Mouse (Mus musculus) neural tube, embryonic 11.5 days (tissue): ENCODE measurements around the gene Camta1. TPM values are rescaled to one million over a fixed set of nuclear protein-coding genes. Genes with fewer than 3 reads are reported as not detected.

Experiments
- ATAC-seq: fragments of 200-750 bp; cut with Nextera tagmentation; 2 replicates; pipeline ENCODE4 v1.8.0; 2017; ENCODE audit warnings: moderate number of reproducible peaks, mild to moderate bottlenecking, moderate TSS enrichment, moderate library complexity; ENCODE audit not compliant: insufficient read depth, low FRiP score, low TSS enrichment
- DNase-seq: peaks from one replicate; pipeline ENCODE4 v3.0.0-alpha.2; 2015; ENCODE audit warnings: low spot score
- H3K27ac ChIP-seq: fragments of 300-500 bp; sonication (generic); 2 replicates; pipeline ENCODE4 v1.5.1; 2014; ENCODE audit warnings: low read depth, mild to moderate bottlenecking, low read length
- H3K27me3 ChIP-seq: fragments of 300-500 bp; sonication (generic); 2 replicates; pipeline ENCODE4 v1.6.1; 2014; ENCODE audit warnings: mild to moderate bottlenecking, low read length, mixed read lengths; ENCODE audit not compliant: control insufficient read depth, insufficient read depth
- H3K36me3 ChIP-seq: fragments of 300-500 bp; sonication (generic); 2 replicates; pipeline ENCODE4 v1.6.1; 2014; ENCODE audit warnings: mild to moderate bottlenecking, low read length, moderate library complexity, mixed read lengths; ENCODE audit not compliant: control insufficient read depth, insufficient read depth
- H3K4me1 ChIP-seq: fragments of 300-500 bp; sonication (generic); 2 replicates; pipeline ENCODE4 v1.6.1; 2014; ENCODE audit warnings: low read length, mixed read lengths; ENCODE audit not compliant: control insufficient read depth, insufficient read depth
- H3K4me2 ChIP-seq: fragments of 300-500 bp; sonication (generic); 2 replicates; pipeline ENCODE4 v1.6.1; 2014; ENCODE audit warnings: low read depth, mild to moderate bottlenecking, moderate library complexity
- H3K4me3 ChIP-seq: fragments of 300-500 bp; sonication (generic); 2 replicates; pipeline ENCODE4 v1.5.1; 2014; ENCODE audit warnings: low read depth, low read length
- H3K9ac ChIP-seq: fragments of 300-500 bp; sonication (generic); 2 replicates; pipeline ENCODE4 v1.6.1; 2014; ENCODE audit warnings: mild to moderate bottlenecking, low read length
- H3K9me3 ChIP-seq: fragments of 300-500 bp; sonication (generic); 2 replicates; pipeline ENCODE4 v1.6.1; 2016; ENCODE audit warnings: low read length; ENCODE audit not compliant: control insufficient read depth
- WGBS: fragments of 180-500 bp; shearing (Covaris S2); extraction: QIAGEN DNeasy Blood & Tissue Kit; methylation state at CpG from one replicate; pipeline ENCODE4 v1.1.7; 2014; 5-methylcytosine and 5-hydroxymethylcytosine counted together
- polyA plus RNA-seq: library from polyadenylated mRNA; unstranded; fragments of >200 nt; fragmentation: Nextera tagmentation; extraction: Ambion mirVana; gene quantifications from 2 replicates; pipeline ENCODE4 v1.2.1, GENCODE M21; 2014

The Camta1 gene
- polyA plus RNA-seq, 1 experiment from 2014 or later, result 131 TPM

- Histone ChIP-seq H3K4me2 (no peak overlapping the region), H3K36me3 (no peaks in the 10 kb centered on the region), H3K9me3 (no peaks in the 10 kb centered on the region), H3K4me1 (no peaks in the 10 kb centered on the region; the same call in 1 of the 2 replicates), H3K4me3 (no peak overlapping the region), H3K27me3 (no peaks in the 10 kb centered on the region), H3K9ac (no peak overlapping the region), H3K27ac (no peak overlapping the region)
- 45% methylated on average over 5 of the region's 5 CpGs for WGBS
- no peak for ATAC-seq
- DNase-seq, result no peak
These were observed 317.5 kb downstream of the Camta1 start for GRCm38 (mm10) chr4:151544191-151544590.

- no peak overlapping the region for H3K4me2 ChIP-seq
- H3K27ac ChIP-seq, result no peak overlapping the region
- H3K36me3 ChIP-seq, result no peaks in the 10 kb centered on the region
- ATAC-seq, result no peak
- H3K9me3 ChIP-seq, result no peaks in the 10 kb centered on the region
- no peak overlapping the region for H3K4me3 ChIP-seq
- H3K4me1 ChIP-seq, result peaks cover 5% of the 10 kb centered on the region; the same call in 1 of the 2 replicates
- 45% methylated on average over 6 of the region's 6 CpGs for WGBS
- H3K9ac ChIP-seq, result no peak overlapping the region
- H3K27me3 ChIP-seq, result no peaks in the 10 kb centered on the region
- DNase-seq, result peak; percentile 41
These were observed 321.1 kb downstream of the Camta1 start for GRCm38 (mm10) chr4:151540546-151540945.

- no peak overlapping the region for H3K9ac ChIP-seq
- no peak overlapping the region for H3K4me2 ChIP-seq
- 72% methylated on average over 5 of the region's 5 CpGs for WGBS
- no peaks in the 10 kb centered on the region for H3K27me3 ChIP-seq
- H3K4me1 ChIP-seq, result peaks cover 5% of the 10 kb centered on the region; the same call in 1 of the 2 replicates
- ATAC-seq, result no peak
- no peak for DNase-seq
- no peaks in the 10 kb centered on the region for H3K36me3 ChIP-seq
- H3K27ac ChIP-seq, result no peak overlapping the region
- H3K4me3 ChIP-seq, result no peak overlapping the region
- H3K9me3 ChIP-seq, result no peaks in the 10 kb centered on the region
These were observed 321.8 kb downstream of the Camta1 start for GRCm38 (mm10) chr4:151539881-151540280.

GRCm38 (mm10) chr4:151539167-151539525, 322.5 kb downstream of the Camta1 start:
- ATAC-seq, result no peak

GRCm38 (mm10) chr4:151538446-151539166, 323.1 kb downstream of the Camta1 start:
- no peak overlapping the region for H3K9ac ChIP-seq
- H3K4me2 ChIP-seq, result no peak overlapping the region
- no peaks in the 10 kb centered on the region for H3K36me3 ChIP-seq
- H3K4me1 ChIP-seq, result peaks cover 5% of the 10 kb centered on the region; the same call in 1 of the 2 replicates
- no peaks in the 10 kb centered on the region for H3K9me3 ChIP-seq
- no peak overlapping the region for H3K4me3 ChIP-seq
- no peaks in the 10 kb centered on the region for H3K27me3 ChIP-seq
- H3K27ac ChIP-seq, result no peak overlapping the region
- DNase-seq (no peak), ATAC-seq (no peak)
- WGBS, result 64% methylated on average over 18 of the region's 18 CpGs

More at GRCm38 (mm10) chr4:151539167-151539525, 322.5 kb downstream of the Camta1 start:
- H3K9ac ChIP-seq, result no peak overlapping the region
- 56% methylated on average over 10 of the region's 10 CpGs for WGBS
- no peaks in the 10 kb centered on the region for H3K27me3 ChIP-seq
- H3K4me3 ChIP-seq, result no peak overlapping the region
- no peak overlapping the region for H3K27ac ChIP-seq
- H3K4me2 ChIP-seq, result no peak overlapping the region
- DNase-seq, result no peak
- H3K36me3 ChIP-seq, result no peaks in the 10 kb centered on the region
- H3K9me3 ChIP-seq, result no peaks in the 10 kb centered on the region
- peaks cover 5% of the 10 kb centered on the region; the same call in 1 of the 2 replicates for H3K4me1 ChIP-seq

- peaks cover 5% of the 10 kb centered on the region; the same call in 1 of the 2 replicates for H3K4me1 ChIP-seq
- ATAC-seq (no peak), DNase-seq (no peak)
- H3K9me3 ChIP-seq, result no peaks in the 10 kb centered on the region
- H3K9ac ChIP-seq, result no peak overlapping the region
- no peak overlapping the region for H3K4me3 ChIP-seq
- no peaks in the 10 kb centered on the region for H3K36me3 ChIP-seq
- no peaks in the 10 kb centered on the region for H3K27me3 ChIP-seq
- H3K27ac ChIP-seq, result no peak overlapping the region
- 61% methylated on average over 9 of the region's 9 CpGs for WGBS
- H3K4me2 ChIP-seq, result no peak overlapping the region
These were observed 325.7 kb downstream of the Camta1 start for GRCm38 (mm10) chr4:151535916-151536450.

- H3K27ac ChIP-seq, result no peak overlapping the region
- WGBS, result 66% methylated on average over 10 of the region's 10 CpGs
- no peaks in the 10 kb centered on the region for H3K27me3 ChIP-seq
- H3K9me3 ChIP-seq, result no peaks in the 10 kb centered on the region
- ATAC-seq, result no peak
- H3K4me2 ChIP-seq, result no peak overlapping the region
- no peak overlapping the region for H3K4me3 ChIP-seq
- H3K36me3 ChIP-seq, result no peaks in the 10 kb centered on the region
- DNase-seq, result no peak
- peaks cover 5% of the 10 kb centered on the region; the same call in 1 of the 2 replicates for H3K4me1 ChIP-seq
- H3K9ac ChIP-seq, result no peak overlapping the region
These were observed 328.2 kb downstream of the Camta1 start for GRCm38 (mm10) chr4:151533451-151533850.

GRCm38 (mm10) chr4:151528436-151528835, 333.2 kb downstream of the Camta1 start:
- Histone ChIP-seq H3K9me3 (no peaks in the 10 kb centered on the region), H3K36me3 (no peaks in the 10 kb centered on the region), H3K9ac (no peak overlapping the region), H3K4me3 (no peak overlapping the region), H3K27me3 (no peaks in the 10 kb centered on the region), H3K4me1 (no peaks in the 10 kb centered on the region), H3K27ac (no peak overlapping the region), H3K4me2 (no peak overlapping the region)
- 95% methylated on average over 4 of the region's 4 CpGs for WGBS
- ATAC-seq, result no peak
- DNase-seq, result no peak

GRCm38 (mm10) chr4:151527763-151528162, 333.9 kb downstream of the Camta1 start:
- no peak overlapping the region for H3K9ac ChIP-seq
- H3K4me2 ChIP-seq, result no peak overlapping the region
- H3K9me3 ChIP-seq, result no peaks in the 10 kb centered on the region
- H3K36me3 ChIP-seq, result no peaks in the 10 kb centered on the region
- no peaks in the 10 kb centered on the region for H3K4me1 ChIP-seq
- H3K4me3 ChIP-seq, result no peak overlapping the region
- ATAC-seq, result no peak
- H3K27ac ChIP-seq, result no peak overlapping the region
- H3K27me3 ChIP-seq, result no peaks in the 10 kb centered on the region
- no peak for DNase-seq
- WGBS, result 94% methylated on average over 3 of the region's 3 CpGs
